Mouse (Mus musculus) B cell, adult (primary cell): ENCODE measurements around the gene Stk11. TPM values are rescaled to one million over a fixed set of nuclear protein-coding genes. Genes with fewer than 3 reads are reported as not detected.

ENCODE experiments used
- total RNA-seq: library from RNA; stranded (reverse); gene quantifications from 4 replicates; pipeline ENCODE4 v1.2.4, GENCODE M21; 2023; ENCODE audit not compliant: inconsistent age

Stk11 gene
- 173 to 183 TPM (median 178 TPM) in 4 replicates for total RNA-seq

GRCm38 (mm10) chr10:80115290-80115943, at the start of gene Stk11:
Gene Stk11, plus strand, starts transcription at chr10:80115803.

GRCm38 (mm10) chr10:80105460-80105859, 10.1 kb upstream of the Stk11 start, which contains the start of gene Sbno2:
Gene Sbno2, minus strand, starts transcription at chr10:80105571.

GRCm38 (mm10) chr10:80138553-80139438, 23.2 kb downstream of the Stk11 start, which contains the start of gene Atp5d:
Gene Atp5d, plus strand, starts transcription at chr10:80138632.

GRCm38 (mm10) chr10:80140666-80141035, 25.0 kb downstream of the Stk11 start, which contains the start of gene Cbarp:
Gene Cbarp, minus strand, starts transcription at chr10:80140835.

GRCm38 (mm10) chr10:80147719-80148601, 32.4 kb downstream of the Stk11 start, which contains the start of gene Midn:
Gene Midn, plus strand, starts transcription at chr10:80148272.

GRCm38 (mm10) chr10:80165392-80166128, 50.0 kb downstream of the Stk11 start, which contains the start of gene Cirbp:
Gene Cirbp, plus strand, starts transcription at chr10:80165985.

GRCm38 (mm10) chr10:80172527-80173292, 57.1 kb downstream of the Stk11 start, which contains the start of gene 1600002K03Rik:
Gene 1600002K03Rik, plus strand, starts transcription at chr10:80172944.

GRCm38 (mm10) chr10:80179068-80180051, 63.8 kb downstream of the Stk11 start, which contains the start of gene Efna2:
Gene Efna2, plus strand, starts transcription at chr10:80179482.

Other genes with a start within 250 kb of the Stk11 start
- not detected in 4 replicates for gene Prtn3, start 241.3 kb upstream of the Stk11 start, total RNA-seq
- 0.27 to 1.1 TPM (median 0.75 TPM) in 4 replicates for gene Plppr3, start 241.2 kb upstream of the Stk11 start, total RNA-seq
- not detected in 4 replicates for gene Elane, start 229.6 kb upstream of the Stk11 start, total RNA-seq
- not detected in 4 replicates for gene Cfd, start 224.9 kb upstream of the Stk11 start, total RNA-seq
- 76.7 to 86.8 TPM (median 80.6 TPM) in 4 replicates for gene Med16, start 206.9 kb upstream of the Stk11 start, total RNA-seq
- not detected in 4 replicates for gene Gm26602, start 204.9 kb upstream of the Stk11 start, total RNA-seq
- 0.16 to 0.90 TPM (median 0.41 TPM) in 4 replicates for gene Kiss1r, start 198.8 kb upstream of the Stk11 start, total RNA-seq
- 97.6 to 112 TPM (median 107 TPM) in 4 replicates for gene R3hdm4, start 194.6 kb upstream of the Stk11 start, total RNA-seq
- gene Arid3a, start 188.8 kb upstream of the Stk11 start, total RNA-seq, result 33.9 to 40.6 TPM (median 35.9 TPM) in 4 replicates
- gene Wdr18, start 155.7 kb upstream of the Stk11 start, total RNA-seq, result 40.2 to 51.6 TPM (median 44.7 TPM) in 4 replicates
- 0.21 TPM in 1 of 4 replicates, not detected in the others for gene Grin3b, start 145.1 kb upstream of the Stk11 start, total RNA-seq
- gene Tmem259, start 131.5 kb upstream of the Stk11 start, total RNA-seq, result 157 to 164 TPM (median 160 TPM) in 4 replicates
- gene Cnn2, start 127.2 kb upstream of the Stk11 start, total RNA-seq, result 325 to 361 TPM (median 340 TPM) in 4 replicates
- gene Abca7, start 119.3 kb upstream of the Stk11 start, total RNA-seq, result 53.9 to 56.0 TPM (median 54.6 TPM) in 4 replicates
- 493 to 520 TPM (median 510 TPM) in 4 replicates for gene Arhgap45, start 99.2 kb upstream of the Stk11 start, total RNA-seq
- gene Polr2e, start 76.0 kb upstream of the Stk11 start, total RNA-seq, result 73.4 to 86.2 TPM (median 75.9 TPM) in 4 replicates
- 124 to 132 TPM (median 128 TPM) in 4 replicates for gene Gpx4, start 68.6 kb upstream of the Stk11 start, total RNA-seq
- gene Sbno2, start 10.2 kb upstream of the Stk11 start, total RNA-seq, result 109 to 122 TPM (median 117 TPM) in 4 replicates
- gene Atp5d, start 22.8 kb downstream of the Stk11 start, total RNA-seq, result 164 to 190 TPM (median 176 TPM) in 4 replicates
- 5.9 to 9.3 TPM (median 6.8 TPM) in 4 replicates for gene Cbarp, start 25.0 kb downstream of the Stk11 start, total RNA-seq
- gene Midn, start 32.5 kb downstream of the Stk11 start, total RNA-seq, result 143 to 168 TPM (median 155 TPM) in 4 replicates
- 183 to 228 TPM (median 208 TPM) in 4 replicates for gene Cirbp, start 50.2 kb downstream of the Stk11 start, total RNA-seq
- gene 1600002K03Rik, start 57.1 kb downstream of the Stk11 start, total RNA-seq, result 10.6 to 16.3 TPM (median 15.1 TPM) in 4 replicates
- 0.24 to 0.51 TPM in 2 of 4 replicates, not detected in the others for gene Efna2, start 63.7 kb downstream of the Stk11 start, total RNA-seq
- 54.4 to 64.3 TPM (median 58.3 TPM) in 4 replicates for gene Mum1, start 110.6 kb downstream of the Stk11 start, total RNA-seq
- 92.8 to 97.3 TPM (median 95.1 TPM) in 4 replicates for gene Ndufs7, start 133.3 kb downstream of the Stk11 start, total RNA-seq
- gene Gamt, start 145.2 kb downstream of the Stk11 start, total RNA-seq, result 1.1 to 3.1 TPM (median 1.8 TPM) in 4 replicates
- 136 to 154 TPM (median 146 TPM) in 4 replicates for gene Dazap1, start 145.7 kb downstream of the Stk11 start, total RNA-seq
- 2,693 to 2,994 TPM (median 2,870 TPM) in 4 replicates for gene Rps15, start 176.7 kb downstream of the Stk11 start, total RNA-seq
- 0.24 to 0.32 TPM (median 0.26 TPM) in 4 replicates for gene Apc2, start 180.2 kb downstream of the Stk11 start, total RNA-seq
- gene 2310011J03Rik, start 204.7 kb downstream of the Stk11 start, total RNA-seq, result 22.2 to 28.8 TPM (median 26.5 TPM) in 4 replicates
- 0.57 to 1.9 TPM (median 1.1 TPM) in 4 replicates for gene Pcsk4, start 213.7 kb downstream of the Stk11 start, total RNA-seq
- gene Reep6, start 214.2 kb downstream of the Stk11 start, total RNA-seq, result 0.42 TPM in 1 of 4 replicates, not detected in the others
- gene Adamtsl5, start 232.6 kb downstream of the Stk11 start, total RNA-seq, result not detected in 4 replicates
- not detected in 4 replicates for gene Plk5, start 240.7 kb downstream of the Stk11 start, total RNA-seq